Mouse (Mus musculus) lung, embryonic 16.5 days (tissue): ENCODE data around the gene Stradb. TPM values are rescaled to one million over a fixed set of nuclear protein-coding genes. Genes with fewer than 3 reads are reported as not detected.

Source experiments
- polyA plus RNA-seq: library from polyadenylated mRNA; unstranded; fragments of >200 nt; fragmentation: Nextera tagmentation; extraction: Ambion mirVana; gene quantifications from 2 replicates; pipeline ENCODE4 v1.2.1, GENCODE M21; 2015

Stradb gene
- polyA plus RNA-seq, 1 experiment from 2014 or later: 21.9 TPM

Other genes with a start within 250 kb of the Stradb start
- 54.7 TPM in 2 replicates for gene Casp8, start 178.1 kb upstream of the Stradb start, polyA plus RNA-seq
- gene Trak2, start 92 bp upstream of the Stradb start, polyA plus RNA-seq: 13.6 and 14.0 TPM in 2 replicates
- not detected in 2 replicates for gene C2cd6, start 121.4 kb downstream of the Stradb start, polyA plus RNA-seq
- gene Tmem237, start 146.9 kb downstream of the Stradb start, polyA plus RNA-seq: 34.5 and 38.5 TPM in 2 replicates
- gene Mpp4, start 189.9 kb downstream of the Stradb start, polyA plus RNA-seq: 0.06 and 0.41 TPM in 2 replicates